Mouse (Mus musculus) spleen, adult 2 months (tissue): Measurements from ENCODE around the gene Sfi1. TPM values are rescaled to one million over a fixed set of nuclear protein-coding genes. Genes with fewer than 3 reads are reported as not detected.
"Not testable (repeated sequence)": the region's sequence is repeated elsewhere in the genome, so short reads cannot be mapped to it uniquely, and the experiment has no call there.

ENCODE experiments used
- DNase-seq, 2 experiments: peaks; one replicate each; pipeline versions ENCODE4 v3.0.0 to v3.0.0-alpha.2; 2012 to 2021; ENCODE audit warnings: low spot score in 2 of 2, low read depth in 1 of 2
- H3K27ac ChIP-seq: fragments of 200-500 bp; 2 replicates; pipeline ENCODE4 v1.5.1; 2012; ENCODE audit warnings: low read length, inconsistent platforms; ENCODE audit not compliant: insufficient read depth
- H3K27me3 ChIP-seq: fragments of 200-500 bp; 2 replicates; pipeline ENCODE4 v1.6.1; 2012; ENCODE audit warnings: mild to moderate bottlenecking, moderate library complexity, low read length, inconsistent platforms; ENCODE audit not compliant: control insufficient read depth, insufficient read depth
- H3K36me3 ChIP-seq: fragments of 200-500 bp; 2 replicates; pipeline ENCODE4 v1.6.1; 2012; ENCODE audit warnings: mild to moderate bottlenecking, low read length, inconsistent platforms; ENCODE audit not compliant: control insufficient read depth, insufficient read depth
- H3K4me1 ChIP-seq: fragments of 200-500 bp; 2 replicates; pipeline ENCODE4 v1.6.1; 2011; ENCODE audit warnings: inconsistent platforms; ENCODE audit not compliant: control insufficient read depth, insufficient read depth, insufficient read length
- H3K4me3 ChIP-seq: fragments of 200-500 bp; 2 replicates; pipeline ENCODE4 v1.5.1; 2011; ENCODE audit warnings: mild to moderate bottlenecking, inconsistent platforms; ENCODE audit not compliant: insufficient read depth, insufficient read length; ENCODE audit errors: extremely low read depth
- CTCF ChIP-seq: fragments of 200-500 bp; IDR thresholded peaks from 2 replicates; pipeline ENCODE4 v1.5.1; 2011; ENCODE audit warnings: mild to moderate bottlenecking, inconsistent platforms; ENCODE audit not compliant: insufficient read depth, insufficient read length, insufficient replicate concordance; ENCODE audit errors: extremely low read depth
- POLR2A ChIP-seq: fragments of 200-500 bp; IDR thresholded peaks from 2 replicates; pipeline ENCODE4 v1.6.1; 2011; ENCODE audit warnings: low read depth, low read length, inconsistent platforms
- WGBS: fragments of 180-500 bp; shearing (Covaris S2); methylation state at CpG from one replicate; pipeline ENCODE4 v1.1.7; 2018; 5-methylcytosine and 5-hydroxymethylcytosine counted together
- polyA plus RNA-seq: library from polyadenylated mRNA; depleted of rRNA; stranded (reverse); fragments of >200 nt; gene quantifications from 2 replicates; pipeline ENCODE4 v1.2.3, GENCODE M21; 2012; rRNA removed

The Sfi1 gene
- polyA plus RNA-seq, 1 experiment = 44.0 TPM

DNA sequence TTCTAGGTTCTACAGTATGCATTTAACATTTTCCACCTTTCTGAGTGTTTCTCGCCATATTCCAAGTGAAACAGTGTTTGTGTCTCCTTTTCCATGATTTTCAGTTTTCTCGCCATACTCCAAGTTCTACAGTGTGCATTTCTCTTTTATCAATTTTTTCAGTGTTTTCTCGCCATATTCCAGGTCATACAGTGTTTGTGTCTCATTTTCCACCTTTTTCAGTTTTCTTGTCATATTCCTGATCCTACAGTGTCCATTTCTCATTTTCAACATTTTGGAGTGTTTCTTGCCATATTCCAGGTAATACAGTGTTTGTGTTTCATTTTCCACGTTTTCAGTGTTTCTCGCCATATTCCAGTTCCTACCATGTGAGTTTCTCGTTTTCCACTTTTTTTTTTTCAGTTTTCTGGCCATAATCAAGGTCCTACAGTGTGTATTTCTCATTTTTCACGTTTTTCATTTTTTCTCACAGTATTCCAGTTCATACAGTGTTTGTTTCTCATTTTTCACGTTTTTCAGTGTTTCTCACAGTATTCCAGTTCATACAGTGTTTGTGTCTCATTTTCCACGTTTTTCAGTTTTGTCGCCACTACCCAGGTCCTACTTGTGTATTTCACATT lies 91.3 kb downstream of the Sfi1 start:
- Histone ChIP-seq H3K27ac (no peak overlapping the region), H3K4me1 (no peaks in the 10 kb centered on the region), H3K4me3 (no peak overlapping the region), H3K27me3 (no peaks in the 10 kb centered on the region), H3K36me3 (no peaks in the 10 kb centered on the region)
- WGBS = 75% methylated on average over 10 of the region's 10 CpGs
- TF ChIP-seq CTCF (no peak), POLR2A (peak; percentile 10; the same call in 1 of the 2 replicates)
- no peak for DNase-seq

DNA sequence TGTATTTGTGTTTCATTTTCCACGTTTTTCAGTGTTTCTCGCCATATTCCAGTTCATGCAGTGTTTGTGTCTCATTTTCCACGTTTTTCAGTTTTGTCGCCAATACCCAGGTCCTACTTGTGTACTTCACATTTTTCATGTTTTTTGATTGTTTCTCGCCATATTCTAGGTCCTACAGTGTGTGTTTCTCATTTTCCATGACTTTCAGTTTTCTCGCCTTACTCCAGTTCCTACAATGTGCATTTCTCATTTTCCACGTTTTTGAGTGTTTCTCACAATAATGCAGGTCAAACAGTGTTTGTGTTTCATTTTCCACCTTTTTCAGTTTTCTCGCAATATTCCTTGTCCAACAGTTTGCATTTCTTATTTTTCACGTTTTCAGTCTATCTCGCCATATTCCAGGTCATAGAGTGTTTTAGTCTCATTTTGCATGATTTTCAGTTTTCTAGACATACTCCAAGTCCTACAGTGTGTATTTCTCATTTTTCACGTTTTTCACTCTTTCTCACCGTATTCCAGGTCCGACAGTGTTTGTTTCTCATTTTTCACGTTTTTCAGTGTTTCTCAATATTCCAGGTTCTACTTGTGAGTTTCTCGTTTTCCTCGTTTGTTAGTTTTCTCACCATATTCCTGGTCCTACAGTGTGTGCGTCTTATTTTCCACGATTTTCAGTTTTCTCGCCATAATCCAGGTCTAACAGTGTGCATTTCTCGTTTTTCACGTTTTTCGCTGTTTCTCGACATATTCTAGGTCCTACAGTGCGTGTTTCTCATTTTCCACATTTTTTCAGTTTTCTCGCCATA lies 92.0 kb downstream of the Sfi1 start:
- H3K4me1 ChIP-seq = no peaks in the 10 kb centered on the region
- no peak overlapping the region for H3K4me3 ChIP-seq
- no peak for DNase-seq
- H3K27me3 ChIP-seq = no peaks in the 10 kb centered on the region
- H3K27ac ChIP-seq = no peak overlapping the region
- 75% methylated on average over 25 of the region's 25 CpGs for WGBS
- no peak; the same call in 1 of the 2 replicates for TF ChIP-seq POLR2A
- TF ChIP-seq CTCF = no peak
- H3K36me3 ChIP-seq = no peaks in the 10 kb centered on the region

DNA sequence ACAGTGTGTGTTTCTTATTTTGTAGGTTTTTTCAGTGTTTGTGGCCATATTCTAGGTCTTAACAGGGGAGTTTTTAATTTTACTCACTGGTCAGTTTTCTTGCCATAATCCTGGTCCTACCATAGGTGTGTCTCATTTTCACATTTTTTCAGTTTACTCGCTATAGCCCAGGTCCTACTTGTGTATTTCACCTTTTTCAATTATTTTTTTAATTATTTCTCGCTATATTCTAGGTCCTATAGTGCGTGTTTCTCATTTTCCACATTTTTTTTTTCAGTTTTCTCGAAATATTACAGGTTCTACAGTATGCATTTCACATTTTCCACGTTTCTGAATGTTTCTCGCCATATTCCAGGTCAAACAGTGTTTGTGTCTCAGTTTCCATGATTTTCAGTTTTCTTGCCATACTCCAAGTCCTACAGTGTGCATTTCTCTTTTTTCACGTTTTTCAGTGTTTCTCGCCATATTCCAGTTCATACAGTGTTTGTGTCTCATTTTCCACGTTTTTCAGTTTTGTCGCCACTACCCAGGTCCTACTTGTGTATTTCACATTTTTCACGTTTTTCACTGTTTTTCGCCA lies 93.1 kb downstream of the Sfi1 start:
- not testable (repeated sequence) for H3K4me1 ChIP-seq, H3K27ac ChIP-seq, H3K27me3 ChIP-seq, H3K36me3 ChIP-seq, H3K4me3 ChIP-seq
- WGBS = 78% methylated on average over 12 of the region's 12 CpGs
- DNase-seq = peak in 1 of 2 experiments; percentile 72

Other genes starting within 250 kb of the Sfi1 start
- gene Eif4enif1, start 8.9 kb upstream of the Sfi1 start, polyA plus RNA-seq = 34.3 and 42.6 TPM in 2 replicates
- gene Drg1, start 73.0 kb upstream of the Sfi1 start, polyA plus RNA-seq = 11.1 TPM in 2 replicates
- gene Patz1, start 95.4 kb upstream of the Sfi1 start, polyA plus RNA-seq = 44.9 and 49.9 TPM in 2 replicates
- 43.6 and 58.5 TPM in 2 replicates for gene Pik3ip1, start 136.9 kb upstream of the Sfi1 start, polyA plus RNA-seq
- gene Limk2, start 215.7 kb upstream of the Sfi1 start, polyA plus RNA-seq = 58.8 and 66.6 TPM in 2 replicates